Mouse (Mus musculus): ENCODE results near the gene Smad3. TPM values are rescaled to one million over a fixed set of nuclear protein-coding genes. Genes with fewer than 3 reads are reported as not detected.

The Smad3 gene
- total RNA-seq, 2 experiments from 2014 or later = 14.0 to 14.5 TPM

GRCm38 (mm10) chr9:63707816-63708588, 49.8 kb downstream of the Smad3 start:
- intact Hi-C loops (cut with DNase I) = loop anchor here (5.0 kb wide), 2 partner anchors 34 to 56 kb away; no protein-coding TSS in a partner anchor
- DNase-seq (ENCODE audit: low spot score) = no peak

GRCm38 (mm10) chr9:63706152-63706733, 51.6 kb downstream of the Smad3 start:
- intact Hi-C loops (cut with DNase I) = loop anchor here (5.0 kb wide), 2 partner anchors 36 to 54 kb away; no protein-coding TSS in a partner anchor
- DNase-seq (ENCODE audit: low spot score) = peak; percentile 67

- intact Hi-C loops (cut with DNase I) = loop anchor here (5.0 kb wide), 2 partner anchors 37 to 53 kb away; no protein-coding TSS in a partner anchor
- no peak for DNase-seq (ENCODE audit: low spot score)
These were observed 52.6 kb downstream of the Smad3 start for GRCm38 (mm10) chr9:63704979-63705751.

GRCm38 (mm10) chr9:63704131-63704530, 53.7 kb downstream of the Smad3 start:
- intact Hi-C loops (cut with DNase I) = no loop called here
- no peak for DNase-seq (ENCODE audit: low spot score)

DNA sequence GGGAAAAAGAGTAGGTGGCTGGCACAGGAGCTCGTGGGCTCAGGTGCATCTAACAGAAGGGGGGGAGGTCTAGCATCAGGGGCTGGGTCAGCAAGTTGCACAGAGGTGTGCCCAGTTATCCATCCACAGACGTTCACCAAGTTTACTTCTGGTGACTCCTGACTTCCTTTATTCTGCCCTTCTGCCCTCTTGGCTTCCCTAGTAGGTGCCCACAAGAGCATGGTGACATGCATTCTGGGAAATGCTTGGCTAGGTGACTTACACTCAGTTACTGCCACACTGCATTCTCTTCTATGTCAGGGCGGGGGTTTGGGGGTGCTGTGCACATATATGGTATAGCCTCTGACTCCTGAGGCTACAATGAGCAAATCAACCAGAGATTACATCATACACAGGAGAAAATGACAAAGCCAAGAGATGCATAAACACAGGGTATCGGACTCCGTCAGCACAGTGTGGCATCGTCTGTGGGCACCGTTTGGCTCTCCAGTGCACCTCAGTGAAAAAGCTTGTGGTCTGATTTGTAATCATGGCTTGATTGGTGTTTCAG, 54.5 kb downstream of the Smad3 start:
- intact Hi-C loops (cut with DNase I) = no loop called here
- DNase-seq (ENCODE audit: low spot score) = no peak

- intact Hi-C loops (cut with DNase I) = no loop called here
These were observed 55.2 kb downstream of the Smad3 start for GRCm38 (mm10) chr9:63702502-63703013.

DNA sequence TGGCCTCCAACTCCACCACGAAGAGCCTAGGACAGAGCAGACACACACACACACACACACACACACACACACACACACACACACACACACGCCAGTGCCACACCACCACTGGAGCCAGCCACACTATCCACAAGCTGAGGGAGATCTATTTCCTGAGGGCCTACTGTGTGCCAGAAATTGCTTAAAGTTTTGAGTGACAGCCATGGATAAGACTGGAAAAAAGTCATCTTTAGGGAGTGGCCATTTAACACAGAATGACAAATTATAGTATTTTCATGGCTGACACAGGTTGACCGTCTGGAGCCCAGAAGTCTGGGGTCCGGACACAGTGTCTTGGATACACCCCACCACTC, 55.9 kb downstream of the Smad3 start:
- DNase-seq (ENCODE audit: low spot score) = no peak
- intact Hi-C loops (cut with DNase I) = no loop called here

More at GRCm38 (mm10) chr9:63702502-63703013, 55.2 kb downstream of the Smad3 start:
- DNase-seq (ENCODE audit: low spot score) = peak; percentile 50

GRCm38 (mm10) chr9:63701258-63701956, 56.4 kb downstream of the Smad3 start:
- intact Hi-C loops (cut with DNase I) = no loop called here
- no peak for DNase-seq (ENCODE audit: low spot score)

- DNase-seq (ENCODE audit: low spot score) = no peak
- intact Hi-C loops (cut with DNase I) = no loop called here
These were observed 58.6 kb downstream of the Smad3 start for GRCm38 (mm10) chr9:63699145-63699544.

DNA sequence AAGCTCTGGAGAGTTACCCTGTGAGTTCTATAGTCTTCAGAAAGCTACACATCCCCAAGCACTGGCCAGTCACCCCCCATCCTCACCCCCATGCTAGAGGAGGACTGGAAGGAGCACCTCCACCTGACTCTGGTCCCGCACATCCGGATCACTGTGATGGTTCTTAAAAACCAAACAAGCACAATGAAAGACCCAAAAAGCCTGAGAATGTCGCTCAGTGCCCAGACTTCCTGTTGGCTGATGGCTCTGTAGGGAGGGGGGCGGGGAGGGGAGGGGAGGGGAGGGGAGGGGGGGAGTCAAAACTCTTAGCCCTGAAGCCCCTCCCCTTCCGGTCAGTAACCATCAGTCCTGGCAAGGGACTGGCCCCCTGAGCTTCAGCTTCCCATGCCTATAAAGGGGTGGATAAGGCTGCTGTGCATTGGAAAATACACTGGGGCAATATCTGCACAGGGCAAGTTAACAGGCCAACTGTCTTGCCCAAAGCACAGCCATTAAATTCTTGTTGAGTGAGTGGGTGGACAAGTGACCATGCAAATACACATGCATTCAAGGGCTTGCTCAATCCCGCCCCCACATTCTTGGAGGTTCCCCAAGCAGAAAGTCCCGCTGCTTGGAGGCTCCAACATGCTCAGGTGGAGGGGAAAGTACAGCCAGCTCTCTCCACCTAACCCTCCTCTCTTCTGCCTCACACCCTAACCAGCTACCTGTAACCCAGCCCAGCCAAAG, 59.3 kb downstream of the Smad3 start:
- intact Hi-C loops (cut with DNase I) = no loop called here
- DNase-seq (ENCODE audit: low spot score) = no peak

DNA sequence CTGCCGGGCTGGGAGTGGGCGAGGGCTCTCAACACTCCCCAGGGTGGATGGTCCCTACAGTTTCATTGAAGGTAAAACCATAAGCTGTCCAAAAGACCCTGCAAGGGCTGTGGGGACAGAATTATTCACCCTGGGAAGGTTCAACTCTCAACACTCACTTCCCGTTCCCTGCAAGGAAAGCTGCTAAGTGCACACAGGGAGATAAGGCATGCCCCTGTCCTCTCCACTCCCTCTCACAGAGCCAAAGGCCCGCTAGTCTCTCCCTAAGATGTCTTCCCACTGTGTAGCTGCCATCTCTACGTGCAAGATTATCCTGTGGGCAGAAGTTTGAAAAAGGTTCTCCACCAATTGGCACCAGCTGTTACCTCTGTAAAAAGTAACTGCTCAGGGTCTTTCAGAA, 60.2 kb downstream of the Smad3 start:
- no peak for DNase-seq (ENCODE audit: low spot score)
- intact Hi-C loops (cut with DNase I) = no loop called here

DNA sequence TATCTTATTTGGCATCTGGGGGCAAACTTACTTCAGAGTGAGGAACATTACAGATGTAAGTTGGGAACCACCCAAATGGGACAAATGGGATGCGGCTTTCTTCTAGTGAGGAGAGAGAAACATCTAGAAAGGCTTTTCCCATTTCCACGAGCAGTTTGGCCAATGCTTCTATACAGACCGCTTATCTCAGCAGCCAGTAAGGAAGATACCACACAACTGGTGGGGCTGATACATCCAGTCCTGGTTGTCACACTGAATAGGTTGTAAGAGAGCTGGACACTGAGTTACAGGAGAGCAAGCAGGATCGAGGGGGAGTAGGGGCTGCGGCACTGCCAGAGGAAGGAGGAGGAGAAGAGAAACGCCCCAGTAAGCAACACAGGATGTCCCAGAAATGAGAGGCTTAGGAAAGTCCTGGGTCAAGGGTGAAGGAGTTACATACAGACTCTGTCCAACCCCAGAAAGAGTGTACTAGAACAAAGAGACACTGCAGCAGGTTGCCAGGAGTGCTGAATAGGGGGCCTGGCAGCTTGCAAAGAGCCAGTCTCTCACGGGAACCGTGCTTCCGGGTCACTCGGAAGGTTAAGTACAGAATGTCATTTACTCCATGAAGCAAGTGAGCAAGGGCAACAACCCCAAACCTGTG, 61.2 kb downstream of the Smad3 start:
- intact Hi-C loops (cut with DNase I) = no loop called here
- no peak for DNase-seq (ENCODE audit: low spot score)

GRCm38 (mm10) chr9:63691960-63692359, 65.8 kb downstream of the Smad3 start:
- no peak for DNase-seq (ENCODE audit: low spot score)
- intact Hi-C loops (cut with DNase I) = no loop called here

DNA sequence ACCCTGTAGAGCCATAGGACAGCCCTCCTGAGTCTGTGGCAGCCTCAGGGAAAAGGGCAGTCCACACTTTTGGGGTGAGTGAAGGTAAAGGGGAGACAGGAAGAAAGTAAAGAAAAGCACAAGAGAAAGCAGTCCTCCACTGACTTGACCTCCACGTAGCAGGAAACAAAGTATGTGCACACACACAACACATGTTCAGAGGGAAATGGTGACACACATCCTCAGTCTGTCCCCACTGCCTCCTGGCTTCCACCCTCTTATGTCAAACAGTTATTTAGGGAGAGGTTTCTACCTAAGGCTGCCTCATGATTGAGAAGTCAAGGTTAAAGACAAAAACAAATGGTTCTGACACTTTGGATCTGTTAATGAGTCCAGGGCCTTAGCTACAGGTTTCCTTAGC, 67.3 kb downstream of the Smad3 start:
- DNase-seq (ENCODE audit: low spot score) = no peak

DNA sequence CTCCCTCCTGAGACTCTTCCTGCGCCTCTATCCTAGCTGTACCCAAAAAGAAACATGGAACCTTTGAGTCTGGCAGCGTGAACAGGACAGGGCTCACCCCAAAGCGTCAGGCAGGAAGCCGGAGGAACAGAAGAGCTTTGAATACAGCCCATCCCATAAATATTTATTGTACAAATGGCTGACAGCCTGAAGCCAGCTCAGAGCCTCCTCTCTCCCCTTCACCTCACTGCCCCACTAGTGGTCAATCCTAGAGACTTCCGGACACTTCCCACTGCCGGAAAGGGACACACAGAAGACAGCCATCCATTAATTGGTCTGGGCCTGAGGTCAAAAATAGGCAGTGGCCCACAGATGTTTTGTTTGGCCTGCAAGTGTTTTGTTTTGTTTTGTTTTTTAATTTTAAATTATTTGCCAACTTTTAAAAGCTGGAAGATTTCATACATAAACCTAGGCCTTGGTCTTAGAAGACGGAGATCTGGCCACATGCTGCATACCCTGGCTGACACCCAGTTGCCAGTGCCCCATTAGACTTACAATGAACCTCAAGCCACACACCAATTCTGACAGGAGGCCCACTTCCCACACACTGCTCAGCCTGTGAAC, 70.3 kb downstream of the Smad3 start:
- intact Hi-C loops (cut with DNase I) = no loop called here
- no peak for DNase-seq (ENCODE audit: low spot score)

More for the DNA sequence above, 67.3 kb downstream of the Smad3 start:
- intact Hi-C loops (cut with DNase I) = no loop called here

GRCm38 (mm10) chr9:63685352-63685751, 72.4 kb downstream of the Smad3 start:
- DNase-seq (ENCODE audit: low spot score) = no peak
- intact Hi-C loops (cut with DNase I) = no loop called here

DNA sequence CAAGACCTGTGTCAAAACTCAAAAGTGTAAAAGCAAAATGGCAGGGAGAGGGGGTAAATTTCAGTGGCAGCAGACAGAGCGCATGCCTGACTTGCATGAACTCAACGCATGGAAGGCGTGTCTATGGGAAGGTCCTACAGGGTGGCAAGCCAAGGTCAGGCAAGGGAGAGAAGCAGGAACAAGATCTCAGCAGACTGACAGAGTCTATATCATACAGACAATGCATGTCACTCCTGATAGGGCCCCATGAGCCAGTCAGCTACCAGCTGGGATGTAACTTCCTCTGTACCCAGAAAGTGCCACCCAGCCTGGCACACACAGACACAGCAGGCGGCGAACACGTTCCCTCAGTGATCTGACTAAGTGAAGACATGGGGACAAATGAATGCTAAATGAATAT, 73.5 kb downstream of the Smad3 start:
- DNase-seq (ENCODE audit: low spot score) = no peak
- intact Hi-C loops (cut with DNase I) = no loop called here

- intact Hi-C loops (cut with DNase I) = no loop called here
- DNase-seq (ENCODE audit: low spot score) = no peak
These were observed 74.9 kb downstream of the Smad3 start for GRCm38 (mm10) chr9:63682943-63683342.
